Mouse (Mus musculus): ENCODE measurements around the gene Plin5. TPM values are rescaled to one million over a fixed set of nuclear protein-coding genes. Genes with fewer than 3 reads are reported as not detected.
"Not testable (repeated sequence)": the region's sequence is repeated elsewhere in the genome, so short reads cannot be mapped to it uniquely, and the experiment has no call there.

The Plin5 gene
- polyA plus RNA-seq, 1 experiment from 2014 or later = 9.7 TPM

DNA sequence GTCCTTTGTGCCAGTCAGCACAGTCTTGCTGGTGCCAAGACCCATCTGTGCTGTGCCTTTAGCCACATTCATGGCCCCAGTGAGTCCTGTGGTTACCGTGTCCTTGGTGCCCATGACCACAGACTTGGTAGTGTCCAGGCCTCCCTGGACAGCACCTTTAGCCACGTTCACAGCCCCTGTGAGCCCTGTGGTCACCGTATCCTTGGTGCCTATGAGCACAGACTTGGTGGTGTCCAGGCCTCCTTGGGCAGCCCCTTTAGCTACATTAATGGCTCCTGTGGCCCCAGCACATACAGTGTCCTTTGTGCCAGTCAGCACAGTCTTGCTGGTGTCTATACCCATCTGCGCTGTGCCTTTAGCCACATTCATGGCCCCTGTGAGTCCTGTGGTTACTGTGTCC is 11.0 kb downstream of the Plin5 start:
- H3K27ac ChIP-seq (ENCODE audit: low read length); ATAC-seq (ENCODE audit: low read depth); H3K36me3 ChIP-seq (ENCODE audit: control insufficient read depth, insufficient read depth); H3K9ac ChIP-seq (ENCODE audit: low read depth, low read length); H3K4me1 ChIP-seq (ENCODE audit: control insufficient read depth, low read depth, low read length); H3K9me3 ChIP-seq (replicated peaks; ENCODE audit: control insufficient read depth, low read length); H3K4me2 ChIP-seq (ENCODE audit: low read depth, low read length); H3K27me3 ChIP-seq (ENCODE audit: control insufficient read depth, insufficient read depth, low read depth, low read length); H3K4me3 ChIP-seq (ENCODE audit: low read depth, low read length): not testable (repeated sequence)
- WGBS (ENCODE audit: insufficient replicate concordance) = 78% methylated on average over 4 of the region's 4 CpGs

DNA sequence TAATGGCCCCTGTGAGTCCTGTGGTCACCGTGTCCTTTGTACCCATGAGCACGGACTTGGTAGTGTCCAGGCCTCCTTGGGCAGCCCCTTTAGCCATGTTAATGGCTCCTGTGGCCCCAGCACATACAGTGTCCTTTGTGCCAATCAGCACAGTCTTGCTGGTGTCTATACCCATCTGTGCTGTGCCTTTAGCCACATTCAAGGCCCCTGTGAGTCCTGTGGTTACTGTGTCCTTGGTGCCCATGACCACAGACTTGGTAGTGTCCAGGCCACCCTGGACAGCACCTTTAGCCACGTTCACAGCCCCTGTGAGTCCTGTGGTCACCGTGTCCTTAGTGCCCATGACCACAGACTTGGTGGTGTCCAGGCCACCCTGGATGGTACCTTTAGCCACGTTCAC is 12.6 kb downstream of the Plin5 start:
- H3K4me2 ChIP-seq (ENCODE audit: low read depth, low read length); H3K9me3 ChIP-seq (replicated peaks; ENCODE audit: control insufficient read depth, low read length); H3K9ac ChIP-seq (ENCODE audit: low read depth, low read length); H3K27me3 ChIP-seq (ENCODE audit: control insufficient read depth, insufficient read depth, low read depth, low read length); H3K4me3 ChIP-seq (ENCODE audit: low read depth, low read length); H3K4me1 ChIP-seq (ENCODE audit: control insufficient read depth, low read depth, low read length); H3K27ac ChIP-seq (ENCODE audit: low read length); ATAC-seq (ENCODE audit: low read depth): not testable (repeated sequence)
- peaks cover 18% of the 10 kb centered on the region for H3K36me3 ChIP-seq (ENCODE audit: control insufficient read depth, insufficient read depth)
- WGBS (ENCODE audit: insufficient replicate concordance) = 65% methylated on average over 2 of the region's 5 CpGs

DNA sequence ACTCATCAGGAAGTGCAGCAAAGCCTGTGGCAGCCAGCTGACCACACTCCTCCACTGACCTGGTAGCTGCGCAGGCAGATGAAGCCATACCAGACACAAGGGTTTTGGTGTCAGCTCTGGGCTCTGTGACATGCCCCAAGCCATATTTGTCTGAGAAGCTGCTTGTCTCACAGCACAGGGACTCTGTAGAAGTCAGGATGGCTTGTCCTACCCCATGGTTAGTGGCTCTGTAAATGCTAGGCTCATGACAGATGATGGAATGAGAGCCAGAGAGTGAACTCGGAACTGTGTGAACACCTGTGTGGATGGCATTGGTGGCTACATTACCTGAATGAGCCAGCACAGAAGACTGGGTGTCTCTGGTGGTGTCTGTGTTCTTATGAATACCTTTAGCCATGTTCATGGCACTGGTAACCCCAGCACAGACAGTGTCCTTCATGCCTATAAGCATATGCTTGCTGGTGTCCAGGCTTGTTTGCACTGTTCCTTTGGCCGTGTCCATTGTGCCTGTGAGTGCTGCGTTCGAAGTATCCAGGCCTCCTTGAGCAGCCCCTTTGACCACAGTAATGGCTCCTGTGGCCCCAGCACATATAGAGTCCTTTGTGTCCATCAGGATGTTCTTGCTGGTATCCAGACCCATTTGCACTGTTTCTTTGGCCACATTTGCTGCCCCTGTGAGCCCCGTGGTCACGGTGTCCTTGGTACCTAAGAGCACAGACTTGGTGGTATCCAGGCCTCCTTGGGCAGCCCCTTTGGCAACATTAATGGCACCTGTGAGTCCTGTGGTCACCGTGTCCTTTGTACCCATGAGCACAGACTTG is 13.7 kb downstream of the Plin5 start:
- H3K36me3 ChIP-seq (ENCODE audit: control insufficient read depth, insufficient read depth) = peaks cover 23% of the 10 kb centered on the region
- no peak overlapping the region for H3K9ac ChIP-seq (ENCODE audit: low read depth, low read length)
- H3K4me1 ChIP-seq (ENCODE audit: control insufficient read depth, low read depth, low read length) = no peaks in the 10 kb centered on the region
- no peaks in the 10 kb centered on the region for H3K27me3 ChIP-seq (ENCODE audit: control insufficient read depth, insufficient read depth, low read depth, low read length)
- no peak overlapping the region for H3K27ac ChIP-seq (ENCODE audit: low read length)
- no peak overlapping the region for H3K4me2 ChIP-seq (ENCODE audit: low read depth, low read length)
- no peaks in the 10 kb centered on the region for H3K9me3 ChIP-seq (replicated peaks; ENCODE audit: control insufficient read depth, low read length)
- no peak overlapping the region for H3K4me3 ChIP-seq (ENCODE audit: low read depth, low read length)
- no peak for ATAC-seq (ENCODE audit: low read depth)
- 82% methylated on average over 8 of the region's 8 CpGs for WGBS (ENCODE audit: insufficient replicate concordance)

DNA sequence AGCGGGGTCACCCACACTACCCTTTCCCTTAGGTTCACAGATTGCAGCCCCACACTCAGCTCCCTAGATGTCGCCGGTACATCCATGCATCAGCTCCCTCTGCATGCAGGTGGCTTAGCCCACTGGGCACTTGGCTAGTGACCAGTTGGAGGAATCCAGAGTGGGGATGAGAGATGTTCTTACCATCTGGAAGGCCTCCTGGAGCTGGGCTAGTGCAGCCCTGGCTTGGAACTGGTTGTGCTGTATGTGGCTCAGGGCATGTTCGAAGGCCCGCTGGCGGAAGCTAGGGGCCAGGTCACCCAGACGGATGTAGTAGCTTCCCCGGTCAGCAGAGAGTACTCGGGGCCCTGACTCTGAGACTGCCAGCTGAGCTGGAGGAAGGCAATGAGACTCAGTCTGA is 14.5 kb downstream of the Plin5 start:
- no peak overlapping the region for H3K27ac ChIP-seq (ENCODE audit: low read length)
- H3K36me3 ChIP-seq (ENCODE audit: control insufficient read depth, insufficient read depth) = peaks cover 30% of the 10 kb centered on the region
- H3K4me2 ChIP-seq (ENCODE audit: low read depth, low read length) = no peak overlapping the region
- no peak overlapping the region for H3K9ac ChIP-seq (ENCODE audit: low read depth, low read length)
- no peaks in the 10 kb centered on the region for H3K9me3 ChIP-seq (replicated peaks; ENCODE audit: control insufficient read depth, low read length)
- WGBS (ENCODE audit: insufficient replicate concordance) = 78% methylated on average over 9 of the region's 9 CpGs
- no peak for ATAC-seq (ENCODE audit: low read depth)
- no peaks in the 10 kb centered on the region for H3K4me1 ChIP-seq (ENCODE audit: control insufficient read depth, low read depth, low read length)
- no peaks in the 10 kb centered on the region for H3K27me3 ChIP-seq (ENCODE audit: control insufficient read depth, insufficient read depth, low read depth, low read length)
- no peak overlapping the region for H3K4me3 ChIP-seq (ENCODE audit: low read depth, low read length)

DNA sequence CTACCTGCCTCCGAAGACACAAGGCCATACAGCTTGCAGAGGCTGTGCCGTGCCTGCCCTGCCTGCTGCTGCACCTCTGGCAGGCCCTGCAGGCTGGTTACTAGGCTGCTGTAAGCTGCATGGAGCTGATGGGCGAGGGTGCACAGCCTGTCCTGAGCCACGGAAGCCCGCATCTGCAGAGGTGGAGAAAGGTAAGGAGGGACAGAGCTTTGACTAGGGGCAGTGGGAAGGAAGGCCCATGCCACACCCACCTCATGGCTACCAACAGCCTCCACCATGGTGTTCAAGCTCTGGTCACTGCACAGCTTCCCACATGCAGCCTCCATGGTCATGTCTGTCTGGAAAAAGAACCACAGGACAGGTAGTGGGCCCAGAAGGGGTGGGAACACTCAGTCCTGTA is 15.2 kb downstream of the Plin5 start:
- H3K27me3 ChIP-seq (ENCODE audit: control insufficient read depth, insufficient read depth, low read depth, low read length) = no peaks in the 10 kb centered on the region
- H3K9me3 ChIP-seq (replicated peaks; ENCODE audit: control insufficient read depth, low read length) = no peaks in the 10 kb centered on the region
- no peak overlapping the region for H3K4me2 ChIP-seq (ENCODE audit: low read depth, low read length)
- H3K4me3 ChIP-seq (ENCODE audit: low read depth, low read length) = no peak overlapping the region
- no peak for ATAC-seq (ENCODE audit: low read depth)
- no peak overlapping the region for H3K9ac ChIP-seq (ENCODE audit: low read depth, low read length)
- H3K27ac ChIP-seq (ENCODE audit: low read length) = no peak overlapping the region
- peaks cover 37% of the 10 kb centered on the region for H3K36me3 ChIP-seq (ENCODE audit: control insufficient read depth, insufficient read depth)
- 87% methylated on average over 5 of the region's 5 CpGs for WGBS (ENCODE audit: insufficient replicate concordance)
- no peaks in the 10 kb centered on the region for H3K4me1 ChIP-seq (ENCODE audit: control insufficient read depth, low read depth, low read length)

DNA sequence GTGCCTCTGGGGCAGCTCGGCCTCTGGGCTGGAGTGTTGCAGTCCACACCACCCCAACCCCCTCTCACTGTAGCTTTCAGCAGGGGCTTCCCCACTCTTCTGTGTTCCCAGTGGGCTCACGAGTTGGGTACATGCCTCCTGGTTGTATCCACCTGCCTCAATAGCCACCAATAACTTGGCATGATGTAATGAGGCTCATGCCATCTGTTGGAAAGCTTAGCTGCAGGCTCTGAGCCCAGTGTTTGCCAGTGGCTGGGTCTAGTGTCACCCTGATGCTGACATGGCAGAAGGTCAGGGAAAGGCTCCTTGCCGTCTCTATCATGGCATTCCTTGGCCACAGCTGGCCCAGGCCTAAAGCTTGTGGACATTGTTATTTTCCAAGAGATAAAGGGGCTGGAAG is 16.6 kb downstream of the Plin5 start:
- Histone ChIP-seq H3K4me1 (ENCODE audit: control insufficient read depth, low read depth, low read length) (no peaks in the 10 kb centered on the region), H3K4me3 (ENCODE audit: low read depth, low read length) (no peak overlapping the region), H3K9me3 (replicated peaks; ENCODE audit: control insufficient read depth, low read length) (no peaks in the 10 kb centered on the region), H3K4me2 (ENCODE audit: low read depth, low read length) (no peak overlapping the region), H3K9ac (ENCODE audit: low read depth, low read length) (no peak overlapping the region), H3K36me3 (ENCODE audit: control insufficient read depth, insufficient read depth) (peaks cover 42% of the 10 kb centered on the region), H3K27me3 (ENCODE audit: control insufficient read depth, insufficient read depth, low read depth, low read length) (no peaks in the 10 kb centered on the region), H3K27ac (ENCODE audit: low read length) (no peak overlapping the region)
- no peak for ATAC-seq (ENCODE audit: low read depth)
- WGBS (ENCODE audit: insufficient replicate concordance) = 70% methylated on average over 3 of the region's 3 CpGs

DNA sequence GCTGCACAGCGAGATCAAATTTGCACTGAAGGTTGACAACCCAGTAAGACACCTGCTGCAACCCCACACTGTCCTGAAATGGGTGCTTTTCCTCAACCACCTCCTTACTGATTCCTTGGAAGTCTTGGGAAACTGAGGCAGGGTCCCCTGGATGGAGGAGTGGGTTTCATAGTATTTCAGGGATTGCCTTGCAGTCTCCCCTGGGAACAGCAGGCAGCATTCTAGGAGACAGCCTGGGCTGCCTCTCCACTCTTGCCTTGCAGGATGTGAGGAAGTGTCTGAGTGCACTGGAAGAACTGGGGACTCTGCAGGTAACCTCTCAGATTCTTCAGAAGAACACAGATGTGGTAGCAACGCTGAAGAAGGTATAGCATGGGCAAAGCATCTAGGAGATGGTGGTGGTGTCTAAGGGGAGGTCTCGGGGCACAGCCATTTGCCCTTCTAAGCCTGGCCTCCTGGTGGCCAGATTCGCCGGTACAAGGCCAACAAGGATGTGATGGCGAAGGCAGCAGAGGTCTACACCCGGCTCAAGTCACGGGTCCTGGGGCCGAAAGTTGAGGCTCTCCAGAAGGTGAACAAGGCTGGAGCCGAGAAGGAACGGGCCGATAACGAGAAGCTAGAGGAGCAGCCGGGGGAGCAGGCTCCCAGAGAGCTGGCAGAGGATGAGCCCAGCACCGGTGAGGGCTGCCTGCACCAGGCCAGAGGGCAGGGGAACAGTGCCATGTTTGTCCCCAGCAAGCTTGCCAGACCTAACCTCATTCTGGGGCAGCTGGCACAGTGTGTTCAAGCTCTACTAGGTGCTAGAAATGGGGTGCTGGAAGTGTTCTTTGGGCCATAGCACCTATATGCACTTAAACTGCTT is 18.5 kb downstream of the Plin5 start:
- H3K4me1 ChIP-seq (ENCODE audit: control insufficient read depth, low read depth, low read length) = no peaks in the 10 kb centered on the region
- H3K9me3 ChIP-seq (replicated peaks; ENCODE audit: control insufficient read depth, low read length) = no peaks in the 10 kb centered on the region
- H3K27ac ChIP-seq (ENCODE audit: low read length) = no peak overlapping the region
- H3K9ac ChIP-seq (ENCODE audit: low read depth, low read length) = no peak overlapping the region
- WGBS (ENCODE audit: insufficient replicate concordance) = 77% methylated on average over 15 of the region's 15 CpGs
- no peaks in the 10 kb centered on the region for H3K27me3 ChIP-seq (ENCODE audit: control insufficient read depth, insufficient read depth, low read depth, low read length)
- peaks cover 42% of the 10 kb centered on the region for H3K36me3 ChIP-seq (ENCODE audit: control insufficient read depth, insufficient read depth)
- no peak overlapping the region for H3K4me3 ChIP-seq (ENCODE audit: low read depth, low read length)
- H3K4me2 ChIP-seq (ENCODE audit: low read depth, low read length) = no peak overlapping the region
- ATAC-seq (ENCODE audit: low read depth) = no peak

DNA sequence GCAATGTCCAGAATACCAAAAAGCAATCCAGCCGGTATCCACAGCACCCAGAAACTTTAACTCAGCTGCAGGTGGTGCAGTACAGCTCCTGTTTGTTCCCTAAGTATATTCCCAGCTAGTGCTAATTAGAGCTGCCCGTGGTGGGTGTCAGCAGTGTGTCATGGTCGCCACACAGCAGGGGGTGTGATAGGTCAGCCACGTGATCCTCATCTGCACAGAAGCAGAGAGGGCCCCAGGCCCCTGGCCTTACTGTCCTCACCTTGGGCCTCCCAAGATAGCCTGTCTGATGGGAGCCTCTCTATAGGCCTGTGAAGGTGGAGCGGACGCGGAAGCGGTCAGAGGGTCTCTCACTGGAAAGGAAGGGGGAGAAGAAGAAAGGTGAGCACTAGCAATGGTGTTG is 19.2 kb downstream of the Plin5 start:
- H3K4me1 ChIP-seq (ENCODE audit: control insufficient read depth, low read depth, low read length) = no peaks in the 10 kb centered on the region
- H3K9me3 ChIP-seq (replicated peaks; ENCODE audit: control insufficient read depth, low read length) = no peaks in the 10 kb centered on the region
- no peak overlapping the region for H3K9ac ChIP-seq (ENCODE audit: low read depth, low read length)
- no peak for ATAC-seq (ENCODE audit: low read depth)
- WGBS (ENCODE audit: insufficient replicate concordance) = 89% methylated on average over 8 of the region's 8 CpGs
- H3K4me3 ChIP-seq (ENCODE audit: low read depth, low read length) = no peak overlapping the region
- H3K4me2 ChIP-seq (ENCODE audit: low read depth, low read length) = no peak overlapping the region
- no peaks in the 10 kb centered on the region for H3K27me3 ChIP-seq (ENCODE audit: control insufficient read depth, insufficient read depth, low read depth, low read length)
- no peak overlapping the region for H3K27ac ChIP-seq (ENCODE audit: low read length)
- H3K36me3 ChIP-seq (ENCODE audit: control insufficient read depth, insufficient read depth) = peaks cover 45% of the 10 kb centered on the region

DNA sequence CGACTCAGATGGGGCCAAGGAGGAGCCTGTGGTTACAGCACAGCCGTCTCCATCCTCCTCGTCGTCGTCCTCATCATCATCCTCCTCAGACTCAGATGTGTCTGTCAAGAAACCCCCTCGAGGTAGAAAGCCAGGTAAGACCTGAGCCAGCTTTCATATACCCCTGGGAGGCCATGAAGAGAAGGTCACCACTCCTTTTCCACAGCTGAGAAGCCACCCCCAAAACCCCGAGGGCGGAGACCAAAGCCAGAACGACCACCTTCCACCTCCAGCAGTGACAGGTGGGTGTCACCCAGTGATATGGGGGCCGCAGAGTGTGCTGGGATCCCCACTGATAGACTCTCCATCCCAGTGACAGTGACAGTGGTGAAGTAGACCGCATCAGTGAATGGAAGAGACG is 20.5 kb downstream of the Plin5 start:
- Histone ChIP-seq H3K27ac (ENCODE audit: low read length) (no peak overlapping the region), H3K9ac (ENCODE audit: low read depth, low read length) (no peak overlapping the region), H3K9me3 (replicated peaks; ENCODE audit: control insufficient read depth, low read length) (no peaks in the 10 kb centered on the region), H3K27me3 (ENCODE audit: control insufficient read depth, insufficient read depth, low read depth, low read length) (no peaks in the 10 kb centered on the region), H3K4me1 (ENCODE audit: control insufficient read depth, low read depth, low read length) (no peaks in the 10 kb centered on the region), H3K4me2 (ENCODE audit: low read depth, low read length) (no peak overlapping the region), H3K36me3 (ENCODE audit: control insufficient read depth, insufficient read depth) (peaks cover 39% of the 10 kb centered on the region), H3K4me3 (ENCODE audit: low read depth, low read length) (no peak overlapping the region)
- no peak for ATAC-seq (ENCODE audit: low read depth)
- 77% methylated on average over 12 of the region's 12 CpGs for WGBS (ENCODE audit: insufficient replicate concordance)

Data from liver, embryonic 16.5 days (tissue).